Mouse (Mus musculus): Measurements from ENCODE around the gene Nfrkb. TPM values are rescaled to one million over a fixed set of nuclear protein-coding genes. Genes with fewer than 3 reads are reported as not detected.
A peak's percentile ranks its signal among the peaks of the same experiment; 100 is the strongest.

The Nfrkb gene
- polyA plus RNA-seq, 1 experiment from 2014 or later, result 20.5 TPM

DNA sequence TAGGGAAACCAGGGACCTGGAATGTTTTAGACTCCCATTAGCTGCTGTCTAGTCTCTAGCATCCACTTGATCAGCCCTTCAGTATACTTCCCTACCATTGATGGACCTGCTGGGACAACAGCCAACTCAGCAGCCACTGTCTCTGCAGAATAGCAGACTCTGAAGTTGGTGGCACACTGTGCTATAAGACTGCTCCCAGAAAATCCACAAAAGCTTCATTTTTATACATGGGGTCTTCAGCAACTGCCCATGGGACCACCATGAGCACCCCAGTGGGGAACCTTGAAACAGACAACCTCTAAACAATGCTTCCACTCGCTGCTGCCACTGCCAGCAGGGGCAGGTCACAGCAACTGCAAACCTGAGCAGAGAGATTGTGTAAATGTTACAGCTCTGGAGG lies 68.4 kb downstream of the Nfrkb start:
- H3K36me3 ChIP-seq, result no peaks in the 10 kb centered on the region
- no peaks in the 10 kb centered on the region for H3K9me3 ChIP-seq
- ATAC-seq (ENCODE audit: insufficient number of reproducible peaks, low FRiP score, low TSS enrichment, low read depth), result no peak
- 53% methylated on average over 1 of the region's 1 CpGs for WGBS
- H3K27ac ChIP-seq, result no peak overlapping the region
- H3K4me2 ChIP-seq, result no peak overlapping the region
- H3K4me1 ChIP-seq, result no peaks in the 10 kb centered on the region
- H3K4me3 ChIP-seq, result no peak overlapping the region
- no peak overlapping the region for H3K9ac ChIP-seq
- no peaks in the 10 kb centered on the region for H3K27me3 ChIP-seq

GRCm38 (mm10) chr9:31463190-31463589 lies 77.2 kb downstream of the Nfrkb start:
- ATAC-seq (ENCODE audit: insufficient number of reproducible peaks, low FRiP score, low TSS enrichment, low read depth), result no peak
- WGBS, result 40% methylated on average over 9 of the region's 9 CpGs
- Histone ChIP-seq H3K27ac (no peak overlapping the region), H3K36me3 (no peaks in the 10 kb centered on the region), H3K9me3 (no peaks in the 10 kb centered on the region), H3K4me2 (no peak overlapping the region), H3K4me1 (peaks cover 9% of the 10 kb centered on the region), H3K27me3 (peaks cover 25% of the 10 kb centered on the region), H3K9ac (no peak overlapping the region), H3K4me3 (no peak overlapping the region)

- Histone ChIP-seq H3K27ac (no peak within 1 kb of the TSS), H3K27me3 (peaks cover 25% of the 10 kb centered on the region), H3K9me3 (no peaks in the 10 kb centered on the region), H3K4me2 (peak within 1 kb of the TSS; percentile 17), H3K4me3 (peak within 1 kb of the TSS; percentile 17; the same call in 1 of the 2 replicates), H3K36me3 (no peaks in the 10 kb centered on the region), H3K9ac (no peak within 1 kb of the TSS), H3K4me1 (peaks cover 9% of the 10 kb centered on the region)
- 5% methylated on average over 33 of the region's 33 CpGs for WGBS
- ATAC-seq (ENCODE audit: insufficient number of reproducible peaks, low FRiP score, low TSS enrichment, low read depth), result no peak
Measured at GRCm38 (mm10) chr9:31463692-31464474, 77.9 kb downstream of the Nfrkb start, which contains the start of gene Tmem45b. TSS of gene Tmem45b (minus strand) at chr9:31464462.

Other genes starting within 250 kb of the Nfrkb start
- 219 and 230 TPM in 2 replicates for gene Aplp2, start 174.4 kb upstream of the Nfrkb start, polyA plus RNA-seq (2015; fragmentation: Nextera tagmentation; extraction: Ambion mirVana)
- gene Prdm10, start 105.7 kb upstream of the Nfrkb start, polyA plus RNA-seq (2015; fragmentation: Nextera tagmentation; extraction: Ambion mirVana), result 4.4 and 4.7 TPM in 2 replicates
- 0.31 TPM in 1 of 2 replicates, not detected in the other for gene Tmem45b, start 78.3 kb downstream of the Nfrkb start, polyA plus RNA-seq (2015; fragmentation: Nextera tagmentation; extraction: Ambion mirVana)